Mouse (Mus musculus) G1E (cell line): ENCODE data around the gene Klre1.
"Not testable (repeated sequence)": the region's sequence is repeated elsewhere in the genome, so short reads cannot be mapped to it uniquely, and the experiment has no call there.

ENCODE experiments used
- CTCF ChIP-seq: IDR thresholded peaks from 2 replicates; pipeline ENCODE4 v1.5.1; 2012; ENCODE audit warnings: low read depth, low read length, inconsistent platforms, mixed read lengths
- GATA1 ChIP-seq: IDR thresholded peaks from 2 replicates; pipeline ENCODE4 v1.6.1; 2012; ENCODE audit warnings: borderline replicate concordance, low read length, inconsistent platforms, mixed read lengths
- POLR2AphosphoS5 ChIP-seq: IDR thresholded peaks from 2 replicates; pipeline ENCODE4 v1.6.1; 2012; ENCODE audit warnings: low read depth, low read length, inconsistent platforms; ENCODE audit not compliant: insufficient replicate concordance

- not testable (repeated sequence) for TF ChIP-seq CTCF, GATA1, POLR2AphosphoS5
Measured at GRCm38 (mm10) chr6:129631046-129631445, 53.3 kb downstream of the Klre1 start.
